Mouse (Mus musculus): ENCODE measurements around the gene Sart3.

DNA sequence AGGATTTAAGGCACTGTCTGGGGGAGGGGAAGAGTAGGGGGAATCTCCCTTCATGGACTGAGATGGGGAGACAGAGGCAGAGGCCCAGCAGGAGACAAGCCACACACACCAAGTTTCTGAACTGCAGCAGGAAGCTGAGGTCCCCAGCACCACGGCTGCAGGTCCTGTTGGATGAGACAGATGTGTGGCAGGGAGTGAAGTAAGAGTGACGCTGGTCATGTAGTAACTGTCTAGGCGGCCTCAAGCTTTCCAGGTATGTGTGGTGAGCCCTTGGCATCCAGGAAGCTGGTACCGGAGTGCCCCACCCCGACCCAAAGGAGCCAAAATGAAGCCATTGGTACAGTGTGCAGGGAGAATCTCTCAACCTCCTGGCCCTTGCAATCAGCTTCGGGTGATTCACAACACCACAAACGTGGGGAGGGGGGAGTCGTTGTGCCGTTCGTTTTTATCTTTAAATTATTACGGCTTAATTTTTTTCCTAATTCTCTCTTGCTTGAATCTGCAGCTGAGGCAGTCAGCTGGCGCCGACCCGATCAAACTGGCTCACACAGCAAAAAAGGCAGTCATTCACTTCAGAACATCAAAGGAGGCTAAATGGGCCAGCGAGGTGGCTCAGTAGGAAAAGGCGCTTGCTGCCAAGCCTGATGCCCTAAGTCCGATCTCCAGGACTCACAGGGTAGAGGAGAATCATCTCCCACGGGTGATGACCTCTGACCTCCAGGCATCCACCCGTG lies 25.0 kb upstream of the Sart3 start:
- TF ChIP-seq HCFC1 (IDR thresholded peaks at IDR 0.05; ENCODE audit: borderline replicate concordance, insufficient read depth, low read length), result no peak
- no peak for TF ChIP-seq CHD2 (IDR thresholded peaks at IDR 0.05; ENCODE audit: low read depth, low read length)
- no peak for TF ChIP-seq MAFK (IDR thresholded peaks at IDR 0.05; ENCODE audit: insufficient read depth, low read depth, low read length)
- TF ChIP-seq ZNF384 (IDR thresholded peaks at IDR 0.05; ENCODE audit: low read depth, low read length), result no peak

All from ES-E14 (cell line).